Mouse (Mus musculus) adrenal gland, adult 8-10 months (tissue): ENCODE data around the gene Gm4792. TPM values are rescaled to one million over a fixed set of nuclear protein-coding genes. Genes with fewer than 3 reads are reported as not detected.

Experiments
- total RNA-seq, 4 experiments: library from RNA; stranded (reverse); gene quantifications; 2 replicates each; pipeline ENCODE4 v1.2.4; 2022

Gene Gm4792
- total RNA-seq, 4 experiments from 2014 or later, result not detected

Other genes starting within 250 kb of the Gm4792 start
- gene Nr2c1, start 150.7 kb downstream of the Gm4792 start, total RNA-seq, result 10 to 100 TPM; 12.7 to 17.0 (median 14.6) TPM
- gene Ndufa12, start 100.0 kb downstream of the Gm4792 start, total RNA-seq, result 100 to 1,000 TPM; 224 to 278 (median 248) TPM
- gene Tmcc3, start 13.2 kb upstream of the Gm4792 start, total RNA-seq, result 10 to 100 TPM; 12.4 to 22.2 (median 15.1) TPM